ENCODE assay signal across 9 mouse cellular contexts in genomic region chr5:115572679-115573535, GRCm38 (mm10). TPM values are rescaled to one million over a fixed set of nuclear protein-coding genes. Genes with fewer than 3 reads are reported as not detected.
A peak's percentile ranks its signal among the peaks of the same experiment; 100 is the strongest.
DNase-seq lines count a peak whose midpoint lies in the region; ATAC-seq and TF ChIP-seq lines count a peak whose summit lies in the region.
"Had no signal": no experiment of that assay in that cellular context is flagged by ENCODE, and none has a peak within 500 bp of the region (broad histone marks: within the 10 kb centered on the region; RNA-seq: fewer than 3 reads in every experiment).

No protein-coding gene starts in this region.

- no peaks in the 10 kb centered on the region for H3K4me1 ChIP-seq in forebrain, embryonic 16.5 days (replicated peaks; ENCODE audit: control insufficient read depth, insufficient read depth, low read length)
- H3K4me1 ChIP-seq in lung, adult 2 months (ENCODE audit: control insufficient read depth, insufficient read depth, low read length), result peaks cover 14% of the 10 kb centered on the region

- peaks cover 31% of the 10 kb centered on the region for H3K36me3 ChIP-seq in forebrain, embryonic 16.5 days (ENCODE audit: control insufficient read depth, insufficient read depth)

- H3K9me3 ChIP-seq in forebrain, embryonic 16.5 days (ENCODE audit: control insufficient read depth, low read length), result no peaks in the 10 kb centered on the region
- H3K9me3 ChIP-seq: G1E had no signal

- WGBS in forebrain, embryonic 16.5 days, result 72% methylated on average over 17 of the region's 17 CpGs
- WGBS in lung, adult 2 months, result 31% methylated on average over 17 of the region's 17 CpGs

- H3K4me2 ChIP-seq in forebrain, embryonic 16.5 days (ENCODE audit: low read length), result no peak overlapping the region

- no peak overlapping the region for H3K27ac ChIP-seq in forebrain, embryonic 16.5 days (ENCODE audit: low read length)

- TF ChIP-seq CTCF in lung, adult 2 months (IDR thresholded peaks at IDR 0.05; ENCODE audit: insufficient read depth, low read length), result no peak

- no peak overlapping the region for H3K4me3 ChIP-seq in forebrain, embryonic 16.5 days (replicated peaks; ENCODE audit: low read length)
- H3K4me3 ChIP-seq in lung, adult 2 months (replicated peaks; ENCODE audit: extremely low read depth, low read depth, low read length), result no peak overlapping the region

- no peaks in the 10 kb centered on the region for H3K27me3 ChIP-seq in forebrain, embryonic 16.5 days (replicated peaks; ENCODE audit: control insufficient read depth, insufficient read depth, low read length)

- peak; percentile 62; the same call in 1 of the 2 replicates for TF ChIP-seq POLR2A in lung, adult 2 months (IDR thresholded peaks at IDR 0.05; ENCODE audit: borderline replicate concordance, extremely low read depth, low read depth, low read length)

- peak; percentile 75 for ATAC-seq in frontal cortex, adult (ENCODE audit: low TSS enrichment)
- ATAC-seq in forebrain, embryonic 16.5 days, result 0 out of 2 replicates have a peak, but pooled peaks have one; percentile 15

- no peak overlapping the region for H3K9ac ChIP-seq in forebrain, embryonic 16.5 days (replicated peaks; ENCODE audit: low read depth, low read length)

- no peak for DNase-seq in frontal cortex, postnatal 14 days (ENCODE audit: low spot score in 2 of 2)
- peak; percentile 79 for DNase-seq in MN1 (ENCODE audit: low spot score)
- peak; percentile 80 to 82 for DNase-seq in kidney, adult 8-10 months
- DNase-seq in lung, adult 2 months, result peak; percentile 20
- no peak for DNase-seq in cerebellum, adult 9-11 months
- DNase-seq in spleen, adult 18-20 months, result no peak

RNA-seq across cellular contexts. Expression of gene Gcn1l1, which starts 7.9 kb away (rescaled TPM):
- polyA plus RNA-seq in forebrain, embryonic 16.5 days (2015; fragmentation: Nextera tagmentation; extraction: Ambion mirVana), result 44.7 and 53.6 TPM in 2 replicates
- 36.8 and 52.8 TPM in 2 replicates for polyA plus RNA-seq in lung, adult 2 months (2012; rRNA removed)

RNA-seq across cellular contexts. Expression of gene Rplp0, which starts 13.6 kb away (rescaled TPM):
- 944 and 986 TPM in 2 replicates for polyA plus RNA-seq in forebrain, embryonic 16.5 days (2015; fragmentation: Nextera tagmentation; extraction: Ambion mirVana)
- polyA plus RNA-seq in lung, adult 2 months (2012; rRNA removed), result 1,185 and 1,411 TPM in 2 replicates

RNA-seq across cellular contexts. Expression of gene Rab35, which starts 58.8 kb away (rescaled TPM):
- polyA plus RNA-seq in forebrain, embryonic 16.5 days (2015; fragmentation: Nextera tagmentation; extraction: Ambion mirVana), result 18.0 and 18.8 TPM in 2 replicates
- 62.3 and 70.3 TPM in 2 replicates for polyA plus RNA-seq in lung, adult 2 months (2012; rRNA removed)

Comparison
In these comparisons a context has a peak if more than half of its experiments do, and no peak if none do; other contexts are left out.
1. DNase-seq: peak in MN1 (single experiment), kidney, adult 8-10 months (2 of 2) and lung, adult 2 months (single experiment); none in frontal cortex, postnatal 14 days (0 of 2), cerebellum, adult 9-11 months (single experiment) and spleen, adult 18-20 months (0 of 2).